Mouse (Mus musculus) liver, postnatal 0 days (tissue): ENCODE results near the gene Plek. TPM values are rescaled to one million over a fixed set of nuclear protein-coding genes. Genes with fewer than 3 reads are reported as not detected.

Experiments used
- ATAC-seq: fragments of 200-750 bp; cut with Nextera tagmentation; 2 replicates; pipeline ENCODE4 v1.8.0; 2017; ENCODE audit warnings: mild to moderate bottlenecking, moderate library complexity
- DNase-seq: peaks from one replicate; pipeline ENCODE4 v3.0.0-alpha.2; 2016
- H3K27ac ChIP-seq: fragments of 300-500 bp; sonication (generic); 2 replicates; pipeline ENCODE4 v1.5.1; 2014; ENCODE audit warnings: antibody characterized with exemption, moderate library complexity, mild to moderate bottlenecking, low read depth
- H3K27me3 ChIP-seq: fragments of 300-500 bp; sonication (generic); 2 replicates; pipeline ENCODE4 v1.6.1; 2014; ENCODE audit warnings: low read length, control low read depth, mixed read lengths; ENCODE audit not compliant: insufficient read depth
- H3K36me3 ChIP-seq: fragments of 300-500 bp; sonication (generic); replicated peaks from 2 replicates; pipeline ENCODE4 v1.6.1; 2014; ENCODE audit warnings: mild to moderate bottlenecking, control low read depth, low read length, moderate library complexity, mixed read lengths; ENCODE audit not compliant: insufficient read depth
- H3K4me1 ChIP-seq: fragments of 300-500 bp; sonication (generic); 2 replicates; pipeline ENCODE4 v1.6.1; 2014; ENCODE audit warnings: antibody characterized with exemption, mild to moderate bottlenecking, control low read depth; ENCODE audit not compliant: insufficient read depth
- H3K4me2 ChIP-seq: fragments of 300-500 bp; sonication (generic); 2 replicates; pipeline ENCODE4 v1.6.1; 2014; ENCODE audit warnings: low read depth, mild to moderate bottlenecking, low read length, moderate library complexity, mixed read lengths
- H3K4me3 ChIP-seq: fragments of 300-500 bp; sonication (generic); 2 replicates; pipeline ENCODE4 v1.5.1; 2014; ENCODE audit warnings: low read depth, low read length
- H3K9ac ChIP-seq: fragments of 300-500 bp; sonication (generic); replicated peaks from 2 replicates; pipeline ENCODE4 v1.6.1; 2014; ENCODE audit warnings: mild to moderate bottlenecking, moderate library complexity
- H3K9me3 ChIP-seq: fragments of 300-500 bp; sonication (generic); 2 replicates; pipeline ENCODE4 v1.6.1; 2016; ENCODE audit warnings: mild to moderate bottlenecking, control low read depth, low read length, mixed read lengths
- CTCF ChIP-seq: sonication (generic); IDR thresholded peaks from 2 replicates; pipeline ENCODE4 v1.5.1; 2016; ENCODE audit warnings: antibody characterized with exemption, low read depth
- EP300 ChIP-seq: IDR thresholded peaks from 2 replicates; pipeline ENCODE4 v1.6.1; 2016; ENCODE audit warnings: antibody characterized with exemption, low read depth, mild to moderate bottlenecking
- WGBS: fragments of 180-500 bp; shearing (Covaris S2); extraction: QIAGEN DNeasy Blood & Tissue Kit; methylation state at CpG from one replicate; pipeline ENCODE4 v1.1.7; 2014; ENCODE audit not compliant: insufficient replicate concordance; 5-methylcytosine and 5-hydroxymethylcytosine counted together
- polyA plus RNA-seq: library from polyadenylated mRNA; unstranded; fragments of >200 nt; fragmentation: Nextera tagmentation; extraction: Ambion mirVana; gene quantifications from 2 replicates; pipeline ENCODE4 v1.2.1, GENCODE M21; 2015

Gene Plek
- polyA plus RNA-seq, 1 experiment from 2014 or later, result 22.5 TPM

- Histone ChIP-seq H3K4me3 (no peak overlapping the region), H3K27me3 (no peaks in the 10 kb centered on the region), H3K36me3 (no peaks in the 10 kb centered on the region), H3K4me2 (no peak overlapping the region), H3K27ac (no peak overlapping the region), H3K4me1 (no peaks in the 10 kb centered on the region; the same call in 1 of the 2 replicates), H3K9ac (no peak overlapping the region), H3K9me3 (no peaks in the 10 kb centered on the region)
- 75% methylated on average over 4 of the region's 4 CpGs for WGBS
- TF ChIP-seq EP300 (no peak), CTCF (no peak)
- DNase-seq (no peak), ATAC-seq (no peak)
These were observed 109.2 kb downstream of the Plek start for GRCm38 (mm10) chr11:16943016-16943415.

GRCm38 (mm10) chr11:16941973-16942452, 110.2 kb downstream of the Plek start:
- Histone ChIP-seq H3K27me3 (no peaks in the 10 kb centered on the region), H3K4me3 (no peak overlapping the region), H3K9ac (no peak overlapping the region), H3K36me3 (no peaks in the 10 kb centered on the region), H3K27ac (no peak overlapping the region), H3K9me3 (no peaks in the 10 kb centered on the region), H3K4me1 (no peaks in the 10 kb centered on the region; the same call in 1 of the 2 replicates), H3K4me2 (no peak overlapping the region)
- TF ChIP-seq CTCF, result no peak
- TF ChIP-seq EP300, result no peak
- DNase-seq, result no peak
- WGBS, result 61% methylated on average over 4 of the region's 4 CpGs
- ATAC-seq, result no peak

GRCm38 (mm10) chr11:16941103-16941793, 110.9 kb downstream of the Plek start:
- Histone ChIP-seq H3K9ac (no peak overlapping the region), H3K9me3 (no peaks in the 10 kb centered on the region), H3K4me2 (no peak overlapping the region), H3K36me3 (no peaks in the 10 kb centered on the region), H3K27ac (0 out of 2 replicates have a peak overlapping the region, but pooled peaks have one; percentile 25), H3K27me3 (no peaks in the 10 kb centered on the region), H3K4me1 (no peaks in the 10 kb centered on the region; the same call in 1 of the 2 replicates), H3K4me3 (no peak overlapping the region)
- ATAC-seq (peak; percentile 54), DNase-seq (no peak)
- TF ChIP-seq CTCF, result no peak
- no peak for TF ChIP-seq EP300
- WGBS, result 61% methylated on average over 4 of the region's 4 CpGs

- Histone ChIP-seq H3K36me3 (no peaks in the 10 kb centered on the region), H3K9ac (no peak overlapping the region), H3K4me3 (no peak overlapping the region), H3K4me2 (no peak overlapping the region), H3K4me1 (no peaks in the 10 kb centered on the region), H3K9me3 (no peaks in the 10 kb centered on the region), H3K27me3 (no peaks in the 10 kb centered on the region), H3K27ac (no peak overlapping the region)
- no peak for ATAC-seq
- DNase-seq, result no peak
- 84% methylated on average over 6 of the region's 6 CpGs for WGBS
- TF ChIP-seq CTCF (no peak), EP300 (no peak)
These were observed 116.5 kb downstream of the Plek start for GRCm38 (mm10) chr11:16935577-16936236.

GRCm38 (mm10) chr11:16932159-16932558, 120.0 kb downstream of the Plek start:
- H3K27me3 ChIP-seq, result no peaks in the 10 kb centered on the region
- H3K36me3 ChIP-seq, result no peaks in the 10 kb centered on the region
- TF ChIP-seq CTCF, result no peak
- TF ChIP-seq EP300, result no peak
- H3K4me1 ChIP-seq, result no peaks in the 10 kb centered on the region
- no peak overlapping the region for H3K4me3 ChIP-seq
- no peak overlapping the region for H3K4me2 ChIP-seq
- no peak overlapping the region for H3K27ac ChIP-seq
- no peak overlapping the region for H3K9ac ChIP-seq
- no peaks in the 10 kb centered on the region for H3K9me3 ChIP-seq
- DNase-seq (no peak), ATAC-seq (no peak)
- WGBS, result 57% methylated on average over 3 of the region's 3 CpGs

Other genes with a start within 250 kb of the Plek start
- gene Fbxo48, start 101.0 kb downstream of the Plek start, polyA plus RNA-seq, result 0.75 TPM in 2 replicates
- 3.7 TPM in 2 replicates for gene Cnrip1, start 795 bp downstream of the Plek start, polyA plus RNA-seq
- gene Ppp3r1, start 106.9 kb upstream of the Plek start, polyA plus RNA-seq, result 31.1 and 32.1 TPM in 2 replicates
- 8.5 and 8.8 TPM in 2 replicates for gene Wdr92, start 129.7 kb upstream of the Plek start, polyA plus RNA-seq
- 37.1 and 37.2 TPM in 2 replicates for gene Pno1, start 159.2 kb upstream of the Plek start, polyA plus RNA-seq
- 46.4 and 51.0 TPM in 2 replicates for gene C1d, start 205.2 kb upstream of the Plek start, polyA plus RNA-seq